Mouse (Mus musculus) testis, adult 2 months (tissue): ENCODE results near the gene Rnf44.

Experiments
- CTCF ChIP-seq: fragments of 200-500 bp; IDR thresholded peaks from 2 replicates; pipeline ENCODE4 v1.5.1; 2012; ENCODE audit warnings: low read depth, mild to moderate bottlenecking, inconsistent platforms, low read length, moderate library complexity; ENCODE audit not compliant: control insufficient read depth, insufficient read depth, insufficient replicate concordance
- POLR2A ChIP-seq: fragments of 200-500 bp; IDR thresholded peaks from 2 replicates; pipeline ENCODE4 v1.6.1; 2012; ENCODE audit warnings: low read depth, mild to moderate bottlenecking, inconsistent platforms, low read length, moderate library complexity; ENCODE audit not compliant: control insufficient read depth

GRCm38 (mm10) chr13:54701243-54701642 is 7.5 kb upstream of the Rnf44 start, which contains the start of gene Cdhr2:
- TF ChIP-seq CTCF (no peak), POLR2A (no peak)
